Mouse (Mus musculus): Measurements from ENCODE around the gene Irf5.

DNA sequence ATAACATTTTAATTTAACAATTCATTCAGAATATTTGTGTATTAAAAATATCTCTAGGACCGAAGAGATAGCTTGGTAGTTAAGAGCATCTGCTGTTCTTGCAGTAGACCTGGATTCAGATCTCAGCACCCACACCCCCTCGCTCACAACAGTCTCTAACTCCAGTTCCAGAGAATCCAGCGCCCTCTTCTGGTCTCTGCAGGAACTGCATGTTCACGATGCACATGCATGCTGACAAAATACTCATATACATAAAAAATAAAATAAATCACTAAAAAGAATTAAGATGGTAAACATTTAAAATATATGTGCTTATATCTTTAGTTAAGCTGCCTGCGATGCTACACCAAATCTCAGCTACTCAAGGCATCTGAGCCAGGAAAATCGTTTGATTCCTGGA is 1.2 kb upstream of the Irf5 start:
- TF ChIP-seq CTCF (IDR thresholded peaks at IDR 0.05; ENCODE audit: borderline replicate concordance, insufficient read depth, low read depth, low read length) (no peak), POLR2A (IDR thresholded peaks at IDR 0.05; ENCODE audit: borderline replicate concordance, insufficient read depth, low read length) (no peak)

Data from cerebellum, adult 2 months (tissue).